ENCODE assay signal across 23 mouse cellular contexts in genomic region chr11:101823210-101823609, GRCm38 (mm10). TPM values are rescaled to one million over a fixed set of nuclear protein-coding genes. Genes with fewer than 3 reads are reported as not detected.
DNase-seq lines count a peak whose midpoint lies in the region; ATAC-seq lines count a peak whose summit lies in the region.
"Had no signal": no experiment of that assay in that cellular context is flagged by ENCODE, and none has a peak within 500 bp of the region (broad histone marks: within the 10 kb centered on the region; RNA-seq: fewer than 3 reads in every experiment).

No protein-coding gene starts in this region.

- H3K4me2 ChIP-seq in embryonic facial prominence, embryonic 14.5 days (ENCODE audit: low read depth, low read length), result no peak overlapping the region
- no peak overlapping the region for H3K4me2 ChIP-seq in kidney, embryonic 16.5 days (replicated peaks; ENCODE audit: low read depth, low read length)
- H3K4me2 ChIP-seq: embryonic facial prominence, embryonic 12.5 days; embryonic facial prominence, embryonic 15.5 days; forebrain, embryonic 12.5 days had no signal

- no peak overlapping the region for H3K27ac ChIP-seq in embryonic facial prominence, embryonic 14.5 days (replicated peaks; ENCODE audit: low read depth, low read length)
- H3K27ac ChIP-seq in embryonic facial prominence, embryonic 10.5 days (replicated peaks), result no peak overlapping the region
- H3K27ac ChIP-seq in kidney, embryonic 16.5 days (ENCODE audit: low read length), result no peak overlapping the region
- H3K27ac ChIP-seq: embryonic facial prominence, embryonic 12.5 days; forebrain, embryonic 10.5 days; forebrain, embryonic 12.5 days had no signal

- no peak for ATAC-seq in embryonic facial prominence, embryonic 14.5 days (ENCODE audit: low read depth)
- ATAC-seq in kidney, embryonic 16.5 days (ENCODE audit: low FRiP score, low TSS enrichment), result no peak
- ATAC-seq: forebrain, embryonic 14.5 days; forebrain, embryonic 16.5 days had no signal

- no peaks in the 10 kb centered on the region for H3K27me3 ChIP-seq in embryonic facial prominence, embryonic 14.5 days (replicated peaks; ENCODE audit: control insufficient read depth, insufficient read depth, low read length)
- H3K27me3 ChIP-seq in embryonic facial prominence, embryonic 10.5 days (replicated peaks; ENCODE audit: low read depth, poor library complexity, severe bottlenecking), result no peaks in the 10 kb centered on the region
- H3K27me3 ChIP-seq in kidney, embryonic 16.5 days (ENCODE audit: insufficient read depth, low read length), result no peaks in the 10 kb centered on the region
- H3K27me3 ChIP-seq: embryonic facial prominence, embryonic 12.5 days; embryonic facial prominence, embryonic 15.5 days; forebrain, embryonic 12.5 days had no signal

- no peaks in the 10 kb centered on the region for H3K4me1 ChIP-seq in embryonic facial prominence, embryonic 14.5 days (ENCODE audit: control insufficient read depth, insufficient read depth, low read length)
- peaks cover 8% of the 10 kb centered on the region for H3K4me1 ChIP-seq in embryonic facial prominence, embryonic 10.5 days
- H3K4me1 ChIP-seq in kidney, embryonic 16.5 days (ENCODE audit: insufficient read depth, low read length), result peaks cover 10% of the 10 kb centered on the region; the same call in 1 of the 2 replicates
- H3K4me1 ChIP-seq: forebrain, embryonic 12.5 days had no signal

- WGBS in embryonic facial prominence, embryonic 14.5 days, result 52% methylated on average over 3 of the region's 3 CpGs
- WGBS in embryonic facial prominence, embryonic 10.5 days, result 79% methylated on average over 3 of the region's 3 CpGs
- 46% methylated on average over 3 of the region's 3 CpGs for WGBS in kidney, embryonic 16.5 days

- no peak overlapping the region for H3K9ac ChIP-seq in embryonic facial prominence, embryonic 14.5 days (ENCODE audit: low read depth, low read length)
- no peak overlapping the region for H3K9ac ChIP-seq in kidney, embryonic 16.5 days (replicated peaks; ENCODE audit: low read length)
- H3K9ac ChIP-seq: embryonic facial prominence, embryonic 12.5 days; embryonic facial prominence, embryonic 15.5 days; forebrain, embryonic 12.5 days had no signal

- no peak overlapping the region for H3K4me3 ChIP-seq in embryonic facial prominence, embryonic 14.5 days (ENCODE audit: low read depth, low read length)
- H3K4me3 ChIP-seq in embryonic facial prominence, embryonic 10.5 days, result no peak overlapping the region
- no peak overlapping the region for H3K4me3 ChIP-seq in kidney, embryonic 16.5 days (ENCODE audit: low read length)
- H3K4me3 ChIP-seq: embryonic facial prominence, embryonic 12.5 days; embryonic facial prominence, embryonic 15.5 days; forebrain, embryonic 10.5 days; forebrain, embryonic 12.5 days had no signal

- peak; percentile 73 for DNase-seq in embryonic facial prominence, embryonic 14.5 days (ENCODE audit: low spot score)
- DNase-seq in embryonic facial prominence, embryonic 10.5 days (ENCODE audit: low spot score), result no peak
- DNase-seq in 3T3-L1 (ENCODE audit: low read depth, low spot score) (peak; percentile 50), NIH3T3 (ENCODE audit: low read depth) (peak; percentile 66), liver (no peak)
- peak; percentile 13 for DNase-seq in fat pad, adult 2 months (ENCODE audit: extremely low read depth, low read depth, low spot score)
- DNase-seq: adrenal gland, adult 2 months; adrenal gland, postnatal 10 days; adrenal gland, postnatal 25 days; cerebellum, adult 11 months; cerebellum, adult 18-20 months; cerebellum, adult 8-10 months; cerebellum, adult 9-11 months; cerebellum, postnatal 14 days; cerebellum, postnatal 36 days; embryo, embryonic 11 days had no signal

- H3K9me3 ChIP-seq in embryonic facial prominence, embryonic 14.5 days (ENCODE audit: control insufficient read depth, low read length), result peaks cover 4% of the 10 kb centered on the region; the same call in 1 of the 2 replicates
- peaks cover 5% of the 10 kb centered on the region; the same call in 1 of the 2 replicates for H3K9me3 ChIP-seq in embryonic facial prominence, embryonic 10.5 days
- peaks cover 9% of the 10 kb centered on the region for H3K9me3 ChIP-seq in kidney, embryonic 16.5 days (ENCODE audit: low read length)
- H3K9me3 ChIP-seq: embryonic facial prominence, embryonic 15.5 days had no signal

- no peaks in the 10 kb centered on the region for H3K36me3 ChIP-seq in embryonic facial prominence, embryonic 14.5 days (ENCODE audit: control insufficient read depth, insufficient read depth, low read length)
- H3K36me3 ChIP-seq in embryonic facial prominence, embryonic 10.5 days (replicated peaks), result no peaks in the 10 kb centered on the region
- no peaks in the 10 kb centered on the region for H3K36me3 ChIP-seq in kidney, embryonic 16.5 days (ENCODE audit: insufficient read depth, low read length)
- H3K36me3 ChIP-seq: embryonic facial prominence, embryonic 12.5 days; embryonic facial prominence, embryonic 15.5 days; forebrain, embryonic 10.5 days; forebrain, embryonic 12.5 days had no signal

RNA-seq across cellular contexts. Expression of gene Etv4, which starts 38.0 kb away (rescaled TPM):
- 9.3 and 11.8 TPM in 2 replicates for polyA plus RNA-seq in embryonic facial prominence, embryonic 14.5 days (2014; fragmentation: Nextera tagmentation; extraction: Ambion mirVana)
- polyA plus RNA-seq in embryonic facial prominence, embryonic 10.5 days (2016; fragmentation: Nextera tagmentation; extraction: Ambion mirVana), result 15.9 and 18.9 TPM in 2 replicates
- 51.0 and 63.2 TPM in 2 replicates for polyA plus RNA-seq in kidney, embryonic 16.5 days (2015; fragmentation: Nextera tagmentation; extraction: Ambion mirVana)

Comparison
In these comparisons a context has a peak if more than half of its experiments do, and no peak if none do; other contexts are left out.
1. DNase-seq: peak in embryonic facial prominence, embryonic 14.5 days (single experiment), 3T3-L1 (single experiment), NIH3T3 (single experiment) and fat pad, adult 2 months (single experiment); none in embryonic facial prominence, embryonic 10.5 days (single experiment) and liver (single experiment).